Mouse (Mus musculus): Measurements from ENCODE around the gene Utp14b.

The Utp14b gene

DNA sequence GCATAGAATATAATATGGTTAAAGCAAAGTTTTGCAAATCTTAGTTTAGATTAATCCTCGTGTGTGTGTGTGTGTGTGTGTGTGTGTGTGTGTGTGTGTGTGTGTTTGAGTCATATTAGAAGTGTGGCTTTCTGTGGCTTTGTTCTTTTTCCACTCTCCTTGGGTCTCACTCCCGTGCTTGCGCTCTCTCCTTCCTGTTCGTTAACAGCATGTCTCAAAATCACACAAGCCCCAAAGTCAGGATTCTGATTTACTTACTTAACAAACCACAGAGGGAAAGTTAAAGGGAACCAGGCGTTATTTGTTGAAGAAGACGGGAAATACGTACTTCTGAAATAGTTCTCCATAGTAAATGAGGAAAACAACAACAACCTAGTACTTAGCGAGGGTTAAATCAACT is 26.3 kb downstream of the Utp14b start:
- no peak for DNase-seq (ENCODE audit: extremely low read depth, low read depth, low spot score)

DNA sequence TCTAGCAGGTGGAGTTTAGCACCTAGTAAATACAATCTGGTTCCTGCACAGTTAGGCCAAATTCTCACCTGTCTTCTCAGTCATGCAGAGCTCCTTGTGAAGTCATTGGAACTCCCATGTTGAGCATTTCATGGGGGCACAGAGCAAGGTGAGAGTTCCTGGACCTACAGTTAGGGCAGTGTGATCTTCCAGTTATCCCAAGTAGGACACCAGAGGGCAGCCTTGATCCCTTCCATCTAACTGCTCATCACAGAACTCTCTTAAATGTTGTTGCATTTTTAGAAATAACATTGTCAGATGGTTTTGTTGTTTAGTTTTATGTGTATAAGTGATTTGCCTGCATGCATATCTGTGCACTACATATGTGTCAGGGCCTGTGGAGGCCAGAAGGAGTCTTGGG is 29.0 kb downstream of the Utp14b start:
- DNase-seq (ENCODE audit: extremely low read depth, low read depth, low spot score): no peak

DNA sequence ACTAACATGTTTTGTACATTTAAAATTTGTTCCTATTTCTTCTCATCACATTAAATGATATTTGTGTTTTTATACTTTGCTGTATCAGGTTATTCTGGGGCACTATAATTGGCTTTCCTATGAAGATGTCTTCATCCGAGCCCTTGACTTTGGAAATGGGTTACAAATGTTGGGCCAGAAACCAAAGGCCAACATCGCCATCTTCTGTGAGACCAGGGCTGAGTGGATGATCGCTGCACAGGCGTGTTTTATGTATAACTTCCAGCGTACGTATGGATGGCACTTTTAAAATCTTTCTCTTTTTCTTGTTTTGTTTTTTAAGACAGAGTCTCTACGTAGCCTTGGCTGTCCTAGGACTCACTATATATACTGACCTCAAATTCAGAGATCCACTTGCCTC is 30.3 kb downstream of the Utp14b start:
- DNase-seq (ENCODE audit: extremely low read depth, low read depth, low spot score): no peak

DNA sequence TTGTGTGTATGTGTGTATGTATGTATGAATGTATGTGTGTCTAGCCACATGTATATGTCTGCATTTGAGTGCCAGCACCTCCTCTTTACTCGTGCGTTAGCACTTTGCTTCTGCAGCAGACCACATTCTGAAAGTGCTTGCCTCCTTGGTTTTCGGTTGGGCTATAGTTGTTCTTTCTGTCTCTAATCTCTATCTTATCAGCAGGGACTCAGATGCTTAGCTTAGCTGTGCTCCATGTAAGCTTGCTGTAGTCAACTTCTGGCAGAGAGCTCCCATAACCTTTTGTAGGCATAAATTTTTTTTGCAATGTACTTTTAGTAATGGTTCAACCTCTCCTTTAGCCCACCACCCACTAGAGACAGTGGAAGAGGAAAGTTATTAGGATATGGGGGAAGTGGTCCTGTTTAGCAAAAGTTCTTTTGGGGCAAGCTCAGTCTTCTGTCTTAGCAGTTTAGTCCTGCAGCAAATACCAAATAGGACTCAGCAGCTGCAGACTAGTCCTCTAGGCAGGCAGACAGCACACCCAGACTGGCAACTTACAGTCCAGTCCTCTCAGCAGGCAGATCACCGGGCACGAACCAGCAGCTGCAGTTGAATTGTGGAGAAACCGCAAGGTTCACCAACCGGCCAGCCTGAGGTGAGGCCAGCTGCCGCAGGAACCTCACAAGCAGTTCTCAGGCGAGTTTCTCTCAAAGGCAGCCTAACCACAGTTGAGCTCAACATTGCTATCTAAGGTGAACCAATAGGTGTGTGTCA is 36.8 kb downstream of the Utp14b start:
- no peak for DNase-seq (ENCODE audit: extremely low read depth, low read depth, low spot score)

DNA sequence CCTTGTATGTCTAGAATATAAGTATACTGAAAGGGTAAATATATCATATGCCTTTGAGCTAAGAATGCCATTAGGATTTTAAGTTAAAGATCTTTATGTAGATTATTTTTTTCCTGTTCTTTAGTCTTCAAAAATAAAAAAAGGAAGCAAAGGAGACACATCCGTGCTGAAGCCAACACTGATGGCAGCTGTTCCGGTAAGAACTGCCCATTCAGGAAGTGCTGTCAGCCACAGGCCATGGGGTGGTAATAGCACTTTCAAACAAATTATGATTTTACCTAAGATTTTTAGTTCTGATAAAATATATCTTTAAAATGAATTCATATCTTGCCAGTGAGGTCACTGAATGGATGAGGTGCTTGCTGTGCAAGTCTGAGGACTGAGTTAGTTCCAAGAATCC is 38.5 kb downstream of the Utp14b start:
- no peak for DNase-seq (ENCODE audit: extremely low read depth, low read depth, low spot score)

DNA sequence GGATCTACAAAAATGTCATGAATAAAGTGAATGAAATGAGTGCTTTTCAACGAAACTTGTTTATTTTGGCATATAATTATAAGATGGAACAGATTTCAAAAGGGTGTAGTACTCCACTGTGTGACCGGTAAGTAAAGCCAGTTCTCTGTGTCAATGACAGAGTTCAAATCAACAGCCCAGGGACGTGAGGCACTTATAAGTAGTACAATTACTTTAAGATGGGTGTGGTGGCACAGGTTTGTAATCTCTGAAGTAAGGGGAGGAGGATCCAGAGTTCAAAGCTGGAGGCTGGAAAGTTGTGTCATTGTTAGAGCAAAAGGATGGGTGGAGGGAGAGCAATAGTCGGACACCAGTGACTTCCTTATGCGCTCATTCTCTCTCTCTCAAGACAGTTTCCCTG is 39.1 kb downstream of the Utp14b start:
- DNase-seq (ENCODE audit: extremely low read depth, low read depth, low spot score): no peak

DNA sequence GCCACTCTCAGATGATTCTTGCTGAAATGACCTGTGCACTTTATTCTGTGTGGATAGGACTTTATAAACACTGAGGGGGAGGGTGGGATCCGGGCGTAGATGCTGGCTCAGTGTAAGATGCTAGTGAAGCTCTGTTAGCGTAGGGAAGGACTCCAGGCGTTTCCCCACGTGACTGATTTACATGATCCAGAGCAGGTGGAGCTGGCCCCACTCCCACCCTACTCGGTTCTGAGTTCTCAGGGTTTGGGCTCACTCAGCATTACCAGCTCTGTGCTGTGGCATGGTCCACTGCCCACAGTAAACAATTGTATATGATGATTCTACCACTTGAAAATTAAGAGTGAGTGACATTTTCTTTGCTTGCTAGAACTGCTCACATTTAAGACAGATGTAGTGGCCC is 40.3 kb downstream of the Utp14b start:
- DNase-seq (ENCODE audit: extremely low read depth, low read depth, low spot score): no peak

DNA sequence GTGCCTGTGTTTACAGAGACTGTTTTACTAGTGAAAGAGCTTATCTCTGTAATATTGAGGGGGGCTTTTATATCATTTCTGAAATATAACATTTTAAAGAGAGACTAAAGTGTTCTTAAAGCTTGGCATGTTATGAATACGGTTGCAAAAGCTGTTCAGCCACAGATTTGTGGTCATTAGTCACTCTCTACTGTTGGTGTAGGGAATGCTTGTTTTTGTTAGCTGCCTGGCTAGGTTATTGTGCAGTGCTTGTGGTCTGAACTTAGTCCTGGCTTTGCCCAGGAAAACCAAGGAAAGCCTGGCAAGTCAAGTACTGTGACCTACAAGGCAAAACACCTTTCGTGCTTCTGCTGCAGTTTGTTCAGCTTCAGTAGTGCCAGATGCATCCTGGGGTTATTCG is 43.9 kb downstream of the Utp14b start:
- DNase-seq (ENCODE audit: extremely low read depth, low read depth, low spot score): no peak

DNA sequence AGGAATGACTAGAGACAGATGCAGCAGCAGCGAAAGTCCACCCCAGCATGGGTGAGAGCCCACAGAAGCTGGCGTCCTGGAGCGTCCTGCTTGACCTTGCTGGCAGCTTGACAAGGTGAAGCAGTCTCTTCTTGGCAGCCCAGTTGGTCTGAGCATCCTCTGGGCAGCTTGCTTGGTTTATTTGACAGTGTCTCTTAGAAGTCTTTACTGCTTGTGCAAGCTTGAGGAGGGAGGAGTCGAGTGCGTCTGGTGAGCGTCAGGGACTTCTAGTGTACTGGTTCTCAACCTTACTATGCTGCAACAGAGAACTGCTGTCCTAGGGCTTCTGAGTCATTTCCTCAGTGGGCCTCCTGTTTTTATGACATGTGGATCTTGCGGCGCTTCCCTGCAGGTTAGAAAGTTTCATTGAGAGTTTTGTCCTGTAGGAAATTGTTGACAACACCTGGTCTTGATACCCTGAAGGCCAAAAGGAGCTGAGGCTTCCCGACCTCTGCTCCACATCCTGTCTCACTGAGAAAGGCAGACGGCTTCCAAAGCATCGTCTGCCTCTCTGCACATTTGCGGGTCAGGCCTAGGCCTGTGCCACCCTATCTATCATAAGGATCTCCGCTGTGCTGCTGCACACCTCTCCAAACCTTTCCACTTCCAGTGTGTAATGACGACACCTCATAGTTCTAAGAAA is 44.6 kb downstream of the Utp14b start:
- DNase-seq (ENCODE audit: extremely low read depth, low read depth, low spot score): no peak

DNA sequence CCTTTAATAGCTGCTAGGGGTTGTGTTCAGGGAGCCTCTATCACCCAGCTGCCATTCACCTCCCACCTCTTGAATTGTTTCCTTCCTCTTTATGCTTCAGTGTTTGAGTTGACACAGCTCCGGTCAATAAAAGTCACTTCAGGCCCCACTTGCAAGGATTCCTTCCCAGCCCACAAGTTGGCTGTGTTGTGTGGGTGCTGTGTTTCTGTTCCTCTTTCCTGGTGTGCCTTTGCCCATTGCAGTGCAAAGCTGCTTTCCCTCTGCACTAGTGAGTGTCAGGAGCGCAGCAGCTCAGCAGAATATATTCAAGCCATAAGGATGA is 45.1 kb downstream of the Utp14b start:
- DNase-seq (ENCODE audit: extremely low read depth, low read depth, low spot score): no peak

DNA sequence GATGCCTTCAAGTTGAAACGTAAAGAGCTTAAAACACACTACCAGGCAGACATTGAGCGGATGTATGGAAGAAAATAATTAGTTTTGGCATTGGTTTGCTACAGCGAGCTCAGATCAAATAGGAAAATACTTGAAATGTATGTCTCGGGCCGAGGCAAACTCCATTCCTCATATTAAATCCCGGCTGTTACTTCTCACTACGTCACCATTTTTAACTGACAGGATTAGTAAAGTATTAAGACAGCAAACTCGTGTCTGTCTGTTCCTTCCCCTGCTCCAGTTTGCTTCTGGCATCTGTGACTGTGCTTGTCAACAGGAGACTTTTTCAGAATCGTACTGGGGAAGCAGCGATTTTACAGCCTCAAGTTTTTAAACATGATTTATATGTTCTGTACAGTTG is 48.5 kb downstream of the Utp14b start:
- no peak for DNase-seq (ENCODE audit: extremely low read depth, low read depth, low spot score)

DNA sequence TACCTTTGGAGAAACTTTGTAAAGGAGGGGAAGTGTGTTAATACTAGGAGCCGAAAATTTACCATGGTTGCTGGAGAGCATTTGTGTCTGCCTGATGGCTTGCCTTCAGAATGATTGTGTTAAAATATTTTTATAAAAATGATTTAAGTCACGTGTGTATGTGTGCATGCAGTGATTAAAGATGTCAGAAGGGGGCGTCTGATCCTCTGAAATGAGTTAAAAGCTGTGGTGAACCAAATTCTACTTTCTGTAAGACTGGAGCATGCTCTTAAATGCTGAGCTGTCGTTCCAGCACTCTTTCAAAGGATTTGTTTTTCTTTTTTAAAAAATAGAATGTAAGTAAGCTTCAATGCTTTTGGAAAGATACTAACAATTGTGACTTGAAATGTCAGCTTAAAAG is 49.4 kb downstream of the Utp14b start:
- no peak for DNase-seq (ENCODE audit: extremely low read depth, low read depth, low spot score)

DNA sequence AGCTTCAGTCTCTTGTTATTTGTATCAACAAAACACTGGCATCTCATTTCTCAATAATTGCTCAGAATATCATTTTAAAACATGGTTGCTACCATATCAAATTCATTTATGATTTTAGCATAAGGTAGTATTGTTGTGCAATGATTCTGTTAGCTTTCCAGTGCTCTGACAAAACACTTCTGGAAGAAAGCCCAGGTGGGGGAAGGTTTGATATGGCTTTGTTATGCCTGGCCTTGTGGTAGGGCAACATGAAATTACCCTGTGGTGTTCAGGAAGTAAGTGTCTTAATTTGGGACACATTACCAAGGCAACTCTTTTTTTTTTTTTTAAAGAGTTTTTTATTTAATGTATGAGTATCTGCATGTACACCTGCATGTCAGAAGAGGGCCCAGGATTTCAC is 52.2 kb downstream of the Utp14b start:
- peak; percentile 31 for DNase-seq (ENCODE audit: extremely low read depth, low read depth, low spot score)

DNA sequence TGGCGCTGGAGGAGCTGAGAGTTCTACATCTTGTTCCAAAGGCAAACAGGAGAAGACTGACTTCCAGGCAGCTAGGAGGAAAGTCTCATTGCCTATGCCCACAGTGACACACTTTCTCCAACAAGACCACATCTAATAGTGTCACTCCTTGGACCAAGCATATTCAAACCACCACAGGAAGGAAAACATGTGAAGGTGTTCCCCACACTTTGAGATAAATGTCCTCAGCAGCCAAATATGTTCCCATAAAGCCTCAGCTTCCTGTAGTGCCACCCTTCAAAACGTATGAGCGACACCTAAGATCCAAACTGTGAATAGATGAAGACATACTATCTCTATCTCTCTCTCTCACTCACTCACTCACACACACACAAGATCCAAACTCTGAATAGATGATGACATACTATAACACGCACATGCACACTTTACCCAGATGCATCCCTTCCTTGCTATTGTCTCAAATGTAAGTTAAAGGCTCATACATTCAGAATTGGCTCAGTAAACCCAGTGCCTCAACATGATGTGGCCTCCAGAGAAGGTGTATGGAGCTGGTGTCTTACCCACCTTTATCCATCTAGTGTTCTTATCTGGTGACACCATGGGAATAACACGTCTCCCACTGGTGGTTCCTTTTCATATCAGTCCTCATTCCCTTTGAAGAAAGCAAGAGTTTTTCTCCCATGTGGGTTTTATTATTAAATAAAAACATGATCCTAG is 52.9 kb downstream of the Utp14b start:
- DNase-seq (ENCODE audit: extremely low read depth, low read depth, low spot score): no peak

Measured in fat pad, adult 2 months (tissue).